In genomic region chr10:97008873-97009272, GRCm38 (mm10) we compare ENCODE assay signal across 18 mouse cellular contexts.
DNase-seq lines count a peak whose midpoint lies in the region; ATAC-seq lines count a peak whose summit lies in the region.
"Had no signal": no experiment of that assay in that cellular context is flagged by ENCODE, and none has a peak within 500 bp of the region (broad histone marks: within the 10 kb centered on the region; RNA-seq: fewer than 3 reads in every experiment).

No protein-coding gene starts in this region.

- no peaks in the 10 kb centered on the region for H3K4me1 ChIP-seq in hindbrain, embryonic 13.5 days (replicated peaks)
- H3K4me1 ChIP-seq in hindbrain, embryonic 10.5 days (replicated peaks) = no peaks in the 10 kb centered on the region
- no peaks in the 10 kb centered on the region for H3K4me1 ChIP-seq in neural tube, embryonic 12.5 days
- H3K4me1 ChIP-seq in neural tube, embryonic 15.5 days = no peaks in the 10 kb centered on the region
- H3K4me1 ChIP-seq: embryonic facial prominence, embryonic 10.5 days; embryonic facial prominence, embryonic 12.5 days; forebrain, embryonic 15.5 days had no signal

- no peaks in the 10 kb centered on the region for H3K27me3 ChIP-seq in hindbrain, embryonic 13.5 days
- H3K27me3 ChIP-seq in hindbrain, embryonic 10.5 days (ENCODE audit: insufficient read depth, poor library complexity, severe bottlenecking) = no peaks in the 10 kb centered on the region
- no peaks in the 10 kb centered on the region for H3K27me3 ChIP-seq in neural tube, embryonic 12.5 days (replicated peaks)
- H3K27me3 ChIP-seq in neural tube, embryonic 15.5 days (replicated peaks) = no peaks in the 10 kb centered on the region
- H3K27me3 ChIP-seq: embryonic facial prominence, embryonic 12.5 days; forebrain, embryonic 13.5 days; forebrain, embryonic 15.5 days had no signal

- H3K9me3 ChIP-seq in hindbrain, embryonic 13.5 days = no peaks in the 10 kb centered on the region
- H3K9me3 ChIP-seq in hindbrain, embryonic 10.5 days = no peaks in the 10 kb centered on the region
- H3K9me3 ChIP-seq in neural tube, embryonic 12.5 days = no peaks in the 10 kb centered on the region
- no peaks in the 10 kb centered on the region for H3K9me3 ChIP-seq in neural tube, embryonic 15.5 days (replicated peaks)
- H3K9me3 ChIP-seq: embryonic facial prominence, embryonic 10.5 days; embryonic facial prominence, embryonic 12.5 days; forebrain, embryonic 13.5 days; forebrain, embryonic 15.5 days had no signal

- H3K9ac ChIP-seq in hindbrain, embryonic 13.5 days = no peak overlapping the region
- no peak overlapping the region for H3K9ac ChIP-seq in neural tube, embryonic 12.5 days
- H3K9ac ChIP-seq in neural tube, embryonic 15.5 days (replicated peaks) = no peak overlapping the region
- H3K9ac ChIP-seq: embryonic facial prominence, embryonic 12.5 days; forebrain, embryonic 13.5 days; forebrain, embryonic 15.5 days; forebrain, postnatal 0 days had no signal

- peak; percentile 68; the same call in 1 of the 2 replicates for ATAC-seq in hindbrain, embryonic 13.5 days (ENCODE audit: low FRiP score)
- ATAC-seq in neural tube, embryonic 12.5 days (ENCODE audit: low FRiP score, low read depth) = peak; percentile 48
- no peak for ATAC-seq in neural tube, embryonic 15.5 days (ENCODE audit: low FRiP score)
- ATAC-seq: forebrain, postnatal 0 days had no signal

- H3K4me2 ChIP-seq in hindbrain, embryonic 13.5 days = no peak overlapping the region
- no peak overlapping the region for H3K4me2 ChIP-seq in neural tube, embryonic 12.5 days (replicated peaks)
- H3K4me2 ChIP-seq in neural tube, embryonic 15.5 days = no peak overlapping the region
- H3K4me2 ChIP-seq: embryonic facial prominence, embryonic 12.5 days; forebrain, embryonic 13.5 days; forebrain, embryonic 15.5 days had no signal

- no peak overlapping the region for H3K4me3 ChIP-seq in hindbrain, embryonic 13.5 days
- H3K4me3 ChIP-seq in hindbrain, embryonic 10.5 days = no peak overlapping the region
- no peak overlapping the region for H3K4me3 ChIP-seq in neural tube, embryonic 12.5 days
- H3K4me3 ChIP-seq in neural tube, embryonic 15.5 days (replicated peaks) = no peak overlapping the region
- H3K4me3 ChIP-seq: embryonic facial prominence, embryonic 10.5 days; embryonic facial prominence, embryonic 12.5 days; forebrain, embryonic 13.5 days; forebrain, embryonic 15.5 days had no signal

- H3K36me3 ChIP-seq in hindbrain, embryonic 13.5 days = no peaks in the 10 kb centered on the region
- no peaks in the 10 kb centered on the region for H3K36me3 ChIP-seq in hindbrain, embryonic 10.5 days
- H3K36me3 ChIP-seq in neural tube, embryonic 12.5 days = no peaks in the 10 kb centered on the region
- H3K36me3 ChIP-seq in neural tube, embryonic 15.5 days = no peaks in the 10 kb centered on the region
- H3K36me3 ChIP-seq: embryonic facial prominence, embryonic 10.5 days; embryonic facial prominence, embryonic 12.5 days; forebrain, embryonic 15.5 days had no signal

- no peak for DNase-seq in hindbrain, embryonic 10.5 days (ENCODE audit: low spot score)
- no peak for DNase-seq in layer of hippocampus, adult 8-10 months (ENCODE audit: low spot score in 2 of 2)
- DNase-seq: adrenal gland, adult 2 months; adrenal gland, postnatal 10 days; adrenal gland, postnatal 25 days; cerebellum, adult 11-12 months; cerebellum, adult 2 months; cerebellum, adult 9-10 months; cerebellum, postnatal 10 days; cerebellum, postnatal 25 days; forebrain, postnatal 0 days had no signal

- no peak overlapping the region for H3K27ac ChIP-seq in hindbrain, embryonic 13.5 days
- H3K27ac ChIP-seq in hindbrain, embryonic 10.5 days = no peak overlapping the region
- no peak overlapping the region for H3K27ac ChIP-seq in neural tube, embryonic 12.5 days
- H3K27ac ChIP-seq in neural tube, embryonic 15.5 days (replicated peaks) = no peak overlapping the region
- H3K27ac ChIP-seq: embryonic facial prominence, embryonic 10.5 days; embryonic facial prominence, embryonic 12.5 days; forebrain, embryonic 13.5 days; forebrain, embryonic 15.5 days had no signal
